Mouse (Mus musculus) liver, embryonic 15.5 days (tissue): ENCODE measurements around the gene Itpr2. TPM values are rescaled to one million over a fixed set of nuclear protein-coding genes. Genes with fewer than 3 reads are reported as not detected.
A peak's percentile ranks its signal among the peaks of the same experiment; 100 is the strongest.

Source experiments
- ATAC-seq: fragments of 200-750 bp; cut with Nextera tagmentation; 2 replicates; pipeline ENCODE4 v1.8.0; 2017; ENCODE audit warnings: moderate number of reproducible peaks, mild to moderate bottlenecking, moderate library complexity; ENCODE audit not compliant: insufficient read depth
- H3K27ac ChIP-seq: fragments of 300-500 bp; sonication (generic); replicated peaks from 2 replicates; pipeline ENCODE4 v1.5.1; 2015; ENCODE audit warnings: mild to moderate bottlenecking, inconsistent platforms
- H3K27me3 ChIP-seq: fragments of 300-500 bp; sonication (generic); 2 replicates; pipeline ENCODE4 v1.6.1; 2015; ENCODE audit warnings: mild to moderate bottlenecking, inconsistent platforms
- H3K36me3 ChIP-seq: fragments of 300-500 bp; sonication (generic); replicated peaks from 2 replicates; pipeline ENCODE4 v1.6.1; 2015; ENCODE audit warnings: moderate library complexity, mild to moderate bottlenecking, inconsistent platforms
- H3K4me1 ChIP-seq: fragments of 300-500 bp; sonication (generic); replicated peaks from 2 replicates; pipeline ENCODE4 v1.6.1; 2015; ENCODE audit warnings: inconsistent platforms
- H3K4me2 ChIP-seq: fragments of 300-500 bp; sonication (generic); 2 replicates; pipeline ENCODE4 v1.6.1; 2015; ENCODE audit warnings: moderate library complexity, mild to moderate bottlenecking, inconsistent platforms
- H3K4me3 ChIP-seq: fragments of 300-500 bp; sonication (generic); replicated peaks from 2 replicates; pipeline ENCODE4 v1.5.1; 2015; ENCODE audit warnings: mild to moderate bottlenecking, inconsistent platforms
- H3K9ac ChIP-seq: fragments of 300-500 bp; sonication (generic); 2 replicates; pipeline ENCODE4 v1.6.1; 2015; ENCODE audit warnings: moderate library complexity, mild to moderate bottlenecking, inconsistent platforms
- H3K9me3 ChIP-seq: fragments of 300-500 bp; sonication (generic); replicated peaks from 2 replicates; pipeline ENCODE4 v1.6.1; 2016; ENCODE audit warnings: inconsistent platforms
- WGBS: fragments of 180-500 bp; shearing (Covaris S2); methylation state at CpG from one replicate; pipeline ENCODE4 v1.1.7; 2015; ENCODE audit warnings: mixed read lengths; ENCODE audit not compliant: insufficient replicate concordance; 5-methylcytosine and 5-hydroxymethylcytosine counted together
- polyA plus RNA-seq: library from polyadenylated mRNA; unstranded; fragments of >200 nt; fragmentation: Nextera tagmentation; extraction: Ambion mirVana; gene quantifications from 2 replicates; pipeline ENCODE4 v1.2.1, GENCODE M21; 2015

Itpr2 gene
- polyA plus RNA-seq, 1 experiment from 2014 or later = 4.2 TPM

DNA sequence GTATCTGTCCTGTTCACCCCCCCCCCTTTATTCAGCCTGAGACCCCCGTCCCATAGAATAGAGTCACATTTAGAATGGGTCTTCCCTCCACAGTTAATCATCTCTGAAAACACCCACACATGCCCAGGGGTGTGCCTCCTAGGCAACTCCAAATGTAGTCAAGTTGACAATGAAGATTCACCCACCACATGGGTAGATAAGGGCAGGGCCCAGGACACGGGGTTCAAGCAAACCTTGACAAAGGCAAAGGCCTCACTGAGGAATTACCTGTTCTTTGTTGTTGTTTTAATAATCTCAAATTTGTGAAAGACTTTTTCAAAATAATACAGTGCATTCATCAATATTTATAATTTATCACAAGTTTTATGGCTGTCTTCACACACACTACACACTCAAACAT lies 2.4 kb upstream of the Itpr2 start:
- H3K27ac ChIP-seq = no peak overlapping the region
- H3K36me3 ChIP-seq = no peaks in the 10 kb centered on the region
- H3K4me2 ChIP-seq = no peak overlapping the region
- ATAC-seq = no peak
- H3K4me3 ChIP-seq = no peak overlapping the region
- H3K4me1 ChIP-seq = no peaks in the 10 kb centered on the region; the same call in none of the 2 replicates
- no peaks in the 10 kb centered on the region for H3K9me3 ChIP-seq
- WGBS = 42% methylated on average over 2 of the region's 2 CpGs
- no peak overlapping the region for H3K9ac ChIP-seq
- peaks cover 35% of the 10 kb centered on the region for H3K27me3 ChIP-seq

- Histone ChIP-seq H3K9me3 (no peaks in the 10 kb centered on the region), H3K4me3 (peak overlapping the region; percentile 63; the same call in 1 of the 2 replicates), H3K27ac (no peak overlapping the region), H3K36me3 (no peaks in the 10 kb centered on the region), H3K27me3 (peaks cover 35% of the 10 kb centered on the region), H3K9ac (no peak overlapping the region), H3K4me1 (no peaks in the 10 kb centered on the region; the same call in none of the 2 replicates), H3K4me2 (peak overlapping the region; percentile 82)
- no peak for ATAC-seq
- 51% methylated on average over 3 of the region's 3 CpGs for WGBS
Observed at GRCm38 (mm10) chr6:146502856-146503255, 833 bp upstream of the Itpr2 start.

DNA sequence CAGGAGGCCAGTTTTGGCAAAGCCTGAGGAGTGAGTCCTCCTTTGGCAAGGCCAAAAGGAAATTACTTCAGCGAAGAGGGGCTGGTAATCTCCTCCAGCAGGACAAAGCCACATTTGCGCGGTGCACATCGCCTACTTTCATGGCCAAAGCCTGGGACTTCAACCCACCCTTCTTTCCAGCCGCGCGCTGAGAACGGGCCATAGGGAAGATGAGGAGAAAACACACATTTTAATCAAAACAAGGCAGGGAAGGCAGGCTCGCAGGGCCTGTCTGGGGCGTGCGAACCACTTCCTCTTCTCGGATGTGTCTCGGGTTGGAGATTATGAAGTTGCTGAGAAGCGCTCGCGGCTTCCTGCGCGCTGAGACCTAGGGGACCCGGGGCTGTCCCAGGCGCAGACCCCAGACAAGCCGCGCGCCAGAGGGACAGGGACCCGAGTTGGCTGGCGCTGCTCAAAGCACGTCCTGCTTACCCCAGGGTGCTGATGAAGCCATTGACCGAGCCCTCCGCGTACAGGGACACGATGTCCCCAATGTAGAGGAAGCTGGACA lies 632 bp downstream of the Itpr2 start:
- Histone ChIP-seq H3K4me2 (peak overlapping the region; percentile 82), H3K27me3 (peaks cover 35% of the 10 kb centered on the region), H3K4me1 (no peaks in the 10 kb centered on the region; the same call in none of the 2 replicates), H3K4me3 (peak overlapping the region; percentile 63), H3K9me3 (no peaks in the 10 kb centered on the region), H3K36me3 (no peaks in the 10 kb centered on the region), H3K27ac (peak overlapping the region; percentile 72), H3K9ac (peak overlapping the region; percentile 40; the same call in 1 of the 2 replicates)
- peak; percentile 44 for ATAC-seq
- WGBS = under 1% methylated on average over 30 of the region's 30 CpGs

DNA sequence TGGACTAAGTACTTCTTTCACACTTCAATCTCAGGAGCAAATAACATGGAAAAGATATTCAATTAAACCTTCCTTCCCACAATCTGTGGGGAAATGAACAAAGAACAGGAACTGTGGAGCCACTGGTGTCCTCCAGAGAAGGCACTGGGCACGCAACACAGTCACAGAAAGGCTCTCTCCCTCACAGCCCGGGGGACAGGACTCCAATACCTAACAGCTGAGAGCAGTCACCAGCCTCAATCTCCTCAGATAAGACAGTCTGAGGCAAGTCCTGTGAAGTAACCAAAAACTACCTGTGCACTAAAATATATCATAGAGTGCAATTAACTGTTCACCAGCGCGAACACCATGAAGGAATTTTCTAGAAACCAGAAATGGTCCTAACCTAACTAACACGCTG lies 1.3 kb downstream of the Itpr2 start:
- no peaks in the 10 kb centered on the region; the same call in none of the 2 replicates for H3K4me1 ChIP-seq
- peak overlapping the region; percentile 63; the same call in 1 of the 2 replicates for H3K4me3 ChIP-seq
- ATAC-seq = no peak
- no peak overlapping the region for H3K9ac ChIP-seq
- H3K27me3 ChIP-seq = peaks cover 35% of the 10 kb centered on the region
- no peak overlapping the region for H3K27ac ChIP-seq
- 39% methylated on average over 5 of the region's 5 CpGs for WGBS
- H3K4me2 ChIP-seq = peak overlapping the region; percentile 82
- H3K9me3 ChIP-seq = no peaks in the 10 kb centered on the region
- no peaks in the 10 kb centered on the region for H3K36me3 ChIP-seq

DNA sequence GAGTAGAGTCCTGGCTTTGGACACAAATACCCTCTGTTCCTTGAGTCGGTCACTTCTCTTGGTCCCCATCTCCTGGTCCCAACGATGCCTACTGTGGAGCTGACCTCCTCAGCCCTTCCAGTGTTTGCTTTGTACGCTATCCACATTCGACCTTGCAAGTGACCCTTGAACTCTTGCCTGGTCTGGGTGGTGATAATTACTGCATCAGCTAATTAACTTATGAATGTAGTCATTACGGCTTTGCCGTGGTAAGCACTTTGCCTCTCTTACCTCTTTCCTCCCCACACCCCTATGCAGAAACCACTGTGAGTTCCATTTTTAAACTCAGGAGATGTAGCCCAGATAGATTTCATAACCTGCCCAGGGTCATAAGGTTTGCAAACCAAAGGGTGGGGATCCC lies 1.8 kb downstream of the Itpr2 start:
- Histone ChIP-seq H3K4me2 (0 out of 2 replicates have a peak overlapping the region, but pooled peaks have one; percentile 82), H3K27me3 (peaks cover 35% of the 10 kb centered on the region), H3K4me1 (no peaks in the 10 kb centered on the region; the same call in none of the 2 replicates), H3K36me3 (no peaks in the 10 kb centered on the region), H3K4me3 (no peak overlapping the region), H3K9me3 (no peaks in the 10 kb centered on the region), H3K9ac (no peak overlapping the region), H3K27ac (no peak overlapping the region)
- ATAC-seq = no peak
- WGBS = 63% methylated on average over 6 of the region's 6 CpGs

GRCm38 (mm10) chr6:146499566-146499965 lies 2.5 kb downstream of the Itpr2 start:
- Histone ChIP-seq H3K36me3 (no peaks in the 10 kb centered on the region), H3K4me1 (no peaks in the 10 kb centered on the region; the same call in none of the 2 replicates), H3K4me3 (no peak overlapping the region), H3K4me2 (no peak overlapping the region), H3K9me3 (no peaks in the 10 kb centered on the region), H3K9ac (no peak overlapping the region), H3K27ac (no peak overlapping the region), H3K27me3 (peaks cover 35% of the 10 kb centered on the region)
- no peak for ATAC-seq
- 62% methylated on average over 4 of the region's 4 CpGs for WGBS

- ATAC-seq = no peak
- Histone ChIP-seq H3K27me3 (peaks cover 24% of the 10 kb centered on the region), H3K27ac (no peak overlapping the region), H3K4me1 (no peaks in the 10 kb centered on the region; the same call in none of the 2 replicates), H3K9me3 (no peaks in the 10 kb centered on the region), H3K36me3 (no peaks in the 10 kb centered on the region), H3K4me3 (no peak overlapping the region), H3K9ac (no peak overlapping the region), H3K4me2 (no peak overlapping the region)
- 53% methylated on average over 3 of the region's 3 CpGs for WGBS
Observed at GRCm38 (mm10) chr6:146498416-146498815, 3.6 kb downstream of the Itpr2 start.

GRCm38 (mm10) chr6:146497866-146498265 lies 4.2 kb downstream of the Itpr2 start:
- Histone ChIP-seq H3K9ac (no peak overlapping the region), H3K36me3 (no peaks in the 10 kb centered on the region), H3K4me1 (no peaks in the 10 kb centered on the region; the same call in none of the 2 replicates), H3K27ac (no peak overlapping the region), H3K9me3 (no peaks in the 10 kb centered on the region), H3K4me2 (no peak overlapping the region), H3K4me3 (no peak overlapping the region), H3K27me3 (peaks cover 19% of the 10 kb centered on the region)
- ATAC-seq = no peak
- 60% methylated on average over 4 of the region's 4 CpGs for WGBS

GRCm38 (mm10) chr6:146497435-146497834 lies 4.6 kb downstream of the Itpr2 start:
- no peaks in the 10 kb centered on the region for H3K9me3 ChIP-seq
- H3K27ac ChIP-seq = no peak overlapping the region
- no peak overlapping the region for H3K9ac ChIP-seq
- H3K4me3 ChIP-seq = no peak overlapping the region
- peaks cover 15% of the 10 kb centered on the region for H3K27me3 ChIP-seq
- no peaks in the 10 kb centered on the region; the same call in none of the 2 replicates for H3K4me1 ChIP-seq
- no peaks in the 10 kb centered on the region for H3K36me3 ChIP-seq
- no peak for ATAC-seq
- 64% methylated on average over 3 of the region's 3 CpGs for whole genome bisulfite sequencing
- no peak overlapping the region for H3K4me2 ChIP-seq

GRCm38 (mm10) chr6:146491680-146492079 lies 10.3 kb downstream of the Itpr2 start:
- H3K9me3 ChIP-seq = no peaks in the 10 kb centered on the region

GRCm38 (mm10) chr6:146490416-146490960 lies 11.5 kb downstream of the Itpr2 start:
- no peak for ATAC-seq

More at GRCm38 (mm10) chr6:146491680-146492079, 10.3 kb downstream of the Itpr2 start:
- Histone ChIP-seq H3K27ac (no peak overlapping the region), H3K4me2 (no peak overlapping the region), H3K36me3 (no peaks in the 10 kb centered on the region), H3K9ac (no peak overlapping the region), H3K27me3 (0 out of 2 replicates have a peak, but pooled peaks cover 6% of the 10 kb centered on the region), H3K4me1 (0 out of 2 replicates have a peak, but pooled peaks cover 10% of the 10 kb centered on the region), H3K4me3 (no peak overlapping the region)
- 66% methylated on average over 2 of the region's 2 CpGs for WGBS
- no peak for ATAC-seq

More at GRCm38 (mm10) chr6:146490416-146490960, 11.5 kb downstream of the Itpr2 start:
- H3K9me3 ChIP-seq = no peaks in the 10 kb centered on the region
- 61% methylated on average over 9 of the region's 9 CpGs for WGBS
- 0 out of 2 replicates have a peak, but pooled peaks cover 10% of the 10 kb centered on the region for H3K4me1 ChIP-seq
- H3K36me3 ChIP-seq = no peaks in the 10 kb centered on the region
- no peak overlapping the region for H3K9ac ChIP-seq
- no peak overlapping the region for H3K4me3 ChIP-seq
- no peak overlapping the region for H3K4me2 ChIP-seq
- H3K27ac ChIP-seq = no peak overlapping the region
- H3K27me3 ChIP-seq = 0 out of 2 replicates have a peak, but pooled peaks cover 9% of the 10 kb centered on the region
